Mouse (Mus musculus): ENCODE measurements around the gene Iqck.

DNA sequence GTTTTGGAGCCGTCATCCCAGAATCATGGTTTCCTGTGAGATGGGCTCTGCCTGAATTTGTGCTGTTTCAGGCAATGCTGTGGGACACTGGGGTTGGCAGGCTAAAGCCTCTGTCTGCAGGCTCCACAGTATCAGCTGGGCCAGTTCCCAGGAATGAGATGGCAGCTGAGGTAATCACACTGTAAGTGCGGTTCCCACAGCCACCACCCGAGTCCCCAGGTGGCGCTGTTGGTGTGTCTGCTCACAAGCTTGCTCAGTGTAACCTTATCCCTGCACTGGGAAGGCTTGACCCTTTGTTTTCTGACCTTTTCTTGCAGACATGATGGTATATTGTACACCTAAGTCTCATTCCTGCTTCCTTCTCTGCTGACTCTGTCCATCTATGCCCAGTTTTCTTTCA, 164.0 kb downstream of the Iqck start:
- TF ChIP-seq CTCF (IDR thresholded peaks at IDR 0.05; ENCODE audit: borderline replicate concordance, insufficient read depth, low read depth, low read length) (peak; percentile 70; the same call in 1 of the 2 replicates), POLR2A (IDR thresholded peaks at IDR 0.05; ENCODE audit: borderline replicate concordance, insufficient read depth, low read length) (no peak)

Data from cerebellum, adult 2 months (tissue).